8 mouse cellular contexts compared by ENCODE assay signal in the genomic region with DNA sequence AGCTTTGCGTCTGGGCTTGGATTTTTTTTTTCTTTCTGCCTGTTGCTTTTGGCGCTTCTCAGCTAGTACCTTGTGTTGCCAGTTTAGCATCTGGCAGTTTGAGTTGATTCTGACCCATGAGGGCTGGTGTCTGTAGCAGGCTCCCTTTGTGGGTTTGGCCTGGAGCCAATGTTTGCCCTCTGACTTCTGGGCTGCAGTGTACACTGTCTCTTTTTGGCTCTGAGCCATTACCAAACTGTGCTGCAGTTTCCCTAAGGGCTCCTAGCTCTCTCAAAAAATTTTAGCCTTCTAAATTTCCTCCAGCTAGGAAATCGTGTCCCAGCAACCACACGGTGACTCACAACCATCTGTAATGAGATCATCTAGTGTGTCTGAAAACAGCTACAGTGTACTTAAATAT. TPM values are rescaled to one million over a fixed set of nuclear protein-coding genes. Genes with fewer than 3 reads are reported as not detected.
A peak's percentile ranks its signal among the peaks of the same experiment; 100 is the strongest.
DNase-seq lines count a peak whose midpoint lies in the region; ATAC-seq and TF ChIP-seq lines count a peak whose summit lies in the region.

No protein-coding gene starts in this region.

- no peaks in the 10 kb centered on the region for H3K27me3 ChIP-seq in heart, embryonic 16.5 days (ENCODE audit: control insufficient read depth, insufficient read depth, low read length)
- no peaks in the 10 kb centered on the region for H3K27me3 ChIP-seq in lung, embryonic 14.5 days (ENCODE audit: insufficient read depth, low read length)

- peaks cover 4% of the 10 kb centered on the region; the same call in 1 of the 2 replicates for H3K4me1 ChIP-seq in heart, embryonic 16.5 days (ENCODE audit: control insufficient read depth, insufficient read depth, low read length)
- H3K4me1 ChIP-seq in lung, embryonic 14.5 days (ENCODE audit: insufficient read depth), result no peaks in the 10 kb centered on the region

- no peak overlapping the region for H3K4me2 ChIP-seq in heart, embryonic 16.5 days (ENCODE audit: low read depth, low read length)
- peak overlapping the region; percentile 7; the same call in 1 of the 2 replicates for H3K4me2 ChIP-seq in lung, embryonic 14.5 days

- ATAC-seq in erythroid progenitor cell, adult 5-6 weeks (replicated peaks; ENCODE audit: low FRiP score, poor library complexity, severe bottlenecking), result peak; percentile 77
- peak; percentile 67; the same call in 1 of the 2 replicates for ATAC-seq in heart, embryonic 16.5 days (replicated peaks; ENCODE audit: extremely low read depth, insufficient read depth, low FRiP score)
- peak; percentile 100 for ATAC-seq in lung, embryonic 14.5 days (ENCODE audit: insufficient read depth)
- ATAC-seq in erythroblast, adult 5-6 weeks (replicated peaks; ENCODE audit: low FRiP score, poor library complexity, severe bottlenecking), result no peak

- 16% methylated on average over 4 of the region's 4 CpGs for WGBS in heart, embryonic 16.5 days
- WGBS in lung, embryonic 14.5 days, result 11% methylated on average over 4 of the region's 4 CpGs

- peak; percentile 20 to 50 for DNase-seq in urinary bladder, adult 18-20 months (ENCODE audit: low spot score in 2 of 2)
- no peak for DNase-seq in urinary bladder, adult 2 months (ENCODE audit: low spot score)
- DNase-seq in layer of hippocampus, adult 8-10 months (ENCODE audit: low spot score in 2 of 2), result peak; percentile 33 to 46
- DNase-seq in lung, embryonic 14.5 days, result peak; percentile 88
- DNase-seq in ovary, postnatal 36 days (ENCODE audit: low spot score), result peak; percentile 67

- H3K4me3 ChIP-seq in heart, embryonic 16.5 days (ENCODE audit: low read length), result no peak overlapping the region
- no peak overlapping the region for H3K4me3 ChIP-seq in lung, embryonic 14.5 days (ENCODE audit: low read depth, low read length)

- no peak overlapping the region for H3K27ac ChIP-seq in heart, embryonic 16.5 days (ENCODE audit: low read length)
- H3K27ac ChIP-seq in lung, embryonic 14.5 days (ENCODE audit: low read depth), result no peak overlapping the region

- H3K9me3 ChIP-seq in heart, embryonic 16.5 days (replicated peaks; ENCODE audit: control insufficient read depth, low read length), result no peaks in the 10 kb centered on the region
- no peaks in the 10 kb centered on the region for H3K9me3 ChIP-seq in lung, embryonic 14.5 days (ENCODE audit: low read depth, low read length)

- no peak overlapping the region for H3K9ac ChIP-seq in heart, embryonic 16.5 days (ENCODE audit: low read length)
- no peak overlapping the region for H3K9ac ChIP-seq in lung, embryonic 14.5 days

- no peaks in the 10 kb centered on the region for H3K36me3 ChIP-seq in heart, embryonic 16.5 days (ENCODE audit: control insufficient read depth, insufficient read depth)
- no peaks in the 10 kb centered on the region for H3K36me3 ChIP-seq in lung, embryonic 14.5 days (ENCODE audit: insufficient read depth)

- no peak for TF ChIP-seq CTCF in lung, embryonic 14.5 days (IDR thresholded peaks at IDR 0.05; ENCODE audit: low read depth)

RNA-seq across cellular contexts. Expression of gene Pyurf, which starts 50.1 kb away (rescaled TPM):
- polyA plus RNA-seq in urinary bladder, adult 2 months (2012; rRNA removed), result 21.0 and 22.2 TPM in 2 replicates
- total RNA-seq in erythroid progenitor cell, adult 5-6 weeks (2015; ENCODE audit: low replicate concordance), result 5.4 and 7.1 TPM in 2 replicates
- 8.4 and 12.8 TPM in 2 replicates for total RNA-seq in erythroid progenitor cell, adult 5-6 weeks (2017; ENCODE audit: low replicate concordance)
- 27.8 and 29.1 TPM in 2 replicates for polyA plus RNA-seq in heart, embryonic 16.5 days (2015; fragmentation: Nextera tagmentation; extraction: Ambion mirVana)
- 1 to 10 TPM; 7.5 to 8.8 (median 8.1) TPM for total RNA-seq in layer of hippocampus, adult 8-10 months (2022)
- polyA plus RNA-seq in lung, embryonic 14.5 days (2014; fragmentation: Nextera tagmentation; extraction: Ambion mirVana), result 19.1 and 19.9 TPM in 2 replicates
- total RNA-seq in erythroblast, adult 5-6 weeks (2015; ENCODE audit: low replicate concordance), result 7.1 and 7.7 TPM in 2 replicates
- 16.4 and 20.8 TPM in 2 replicates for total RNA-seq in erythroblast, adult 5-6 weeks (2017; ENCODE audit: low replicate concordance)
